Mouse (Mus musculus) ovary, postnatal 14 days (tissue): Measurements from ENCODE around the gene Gm20696.

ENCODE experiments used
- DNase-seq: peaks from one replicate; pipeline ENCODE4 v3.0.0; 2022; ENCODE audit warnings: low spot score

Gene Gm20696

DNA sequence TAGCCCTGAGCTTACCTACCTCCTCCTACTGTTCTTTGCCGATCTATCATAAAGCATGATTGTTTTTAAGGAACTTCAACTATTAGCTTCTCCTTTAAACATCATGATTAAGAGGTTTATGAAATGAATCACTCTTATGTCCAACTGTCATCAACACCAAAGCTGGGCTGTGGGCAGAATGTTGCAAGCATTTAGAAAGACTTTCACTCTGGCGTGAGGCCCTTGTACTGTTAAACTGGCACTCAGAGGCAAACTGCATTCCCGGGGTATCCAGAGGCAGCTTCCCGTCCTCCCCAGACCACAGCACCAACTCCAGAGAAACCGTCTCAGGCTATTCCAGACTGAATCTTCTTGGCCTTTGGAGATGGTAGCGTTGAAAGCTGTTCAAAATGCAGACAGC is 230.2 kb downstream of the Gm20696 start:
- no peak for DNase-seq

GRCm38 (mm10) chr6:99435140-99435539 is 231.5 kb downstream of the Gm20696 start:
- no peak for DNase-seq

DNA sequence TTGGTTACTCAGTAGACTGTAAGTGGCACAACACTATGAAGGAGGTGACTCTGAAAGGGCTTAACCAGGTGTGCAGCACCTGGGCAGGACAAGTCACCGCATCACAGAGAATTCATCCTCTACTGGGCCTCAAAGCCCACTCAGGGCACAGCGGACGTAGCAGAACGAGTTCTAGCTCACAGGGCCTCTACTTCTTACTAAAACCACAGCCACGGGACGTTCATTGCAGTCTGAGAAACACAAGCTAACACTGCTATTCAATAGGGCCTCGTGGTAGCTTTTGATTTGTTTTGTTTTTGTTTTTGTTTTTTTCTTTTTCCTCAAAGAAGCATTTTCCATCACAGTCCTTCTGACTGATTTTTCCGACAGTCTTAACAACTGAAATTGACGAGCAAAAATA is 233.6 kb downstream of the Gm20696 start:
- DNase-seq: no peak

GRCm38 (mm10) chr6:99431941-99432340 is 234.7 kb downstream of the Gm20696 start:
- no peak for DNase-seq

DNA sequence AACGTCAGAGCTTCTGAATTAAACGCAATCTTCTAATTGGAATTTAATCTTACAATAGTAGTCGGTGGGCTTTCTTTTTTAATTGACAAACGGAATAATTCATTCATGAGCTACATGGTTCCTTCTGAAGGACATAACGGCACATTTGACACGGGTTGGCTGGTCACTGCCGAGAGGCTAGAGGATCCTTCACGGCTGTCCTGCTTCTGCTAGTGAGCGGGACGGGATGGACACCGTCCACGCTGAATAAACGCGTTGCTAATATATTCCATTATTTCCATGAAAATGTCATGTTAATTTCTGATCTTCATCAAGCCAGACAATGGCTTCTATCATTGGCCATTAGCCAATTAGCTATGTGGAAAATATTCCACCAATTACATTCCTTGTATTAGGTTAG is 236.0 kb downstream of the Gm20696 start:
- no peak for DNase-seq

GRCm38 (mm10) chr6:99429378-99430131 is 237.0 kb downstream of the Gm20696 start:
- no peak for DNase-seq

DNA sequence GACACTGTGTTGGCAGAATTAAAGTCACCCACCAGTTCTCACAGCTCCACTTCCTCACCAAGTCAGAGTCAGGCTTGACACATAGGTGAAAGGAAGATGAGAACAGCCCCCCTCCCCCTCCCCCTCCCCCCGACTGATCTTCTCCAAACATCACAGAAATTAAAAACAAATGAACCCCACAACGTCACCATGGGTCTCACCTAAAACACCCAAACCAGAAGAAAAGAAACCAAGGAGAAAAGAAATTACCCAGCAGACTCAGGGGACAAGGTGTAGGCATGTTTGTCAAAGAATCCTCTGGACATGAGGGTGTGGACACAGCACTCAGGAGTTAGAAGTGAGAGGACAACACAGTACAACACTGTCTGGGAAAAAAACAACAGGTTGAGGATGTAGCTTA is 237.6 kb downstream of the Gm20696 start:
- no peak for DNase-seq

GRCm38 (mm10) chr6:99427301-99427700 is 239.3 kb downstream of the Gm20696 start:
- DNase-seq: no peak

DNA sequence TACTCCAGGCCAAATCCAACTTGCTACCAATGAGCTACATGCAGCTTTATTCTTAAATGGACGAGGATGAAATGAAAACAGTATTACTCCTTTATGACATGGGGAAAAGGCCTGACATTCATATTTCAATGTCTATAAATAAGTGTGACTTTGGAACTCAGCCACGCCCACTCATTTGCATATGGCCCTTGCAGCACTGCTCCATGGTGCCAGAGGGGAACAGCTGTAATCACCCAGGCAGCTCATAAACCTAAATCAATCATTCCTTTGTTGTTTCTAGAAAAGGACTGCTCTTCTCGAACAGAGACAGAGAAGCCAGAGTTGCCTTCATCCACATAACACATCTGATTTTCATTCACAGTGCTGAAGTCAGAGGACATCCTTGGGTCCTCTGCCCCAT is 241.6 kb downstream of the Gm20696 start:
- DNase-seq: no peak

- no peak for DNase-seq
These were observed 245.9 kb downstream of the Gm20696 start for GRCm38 (mm10) chr6:99420666-99421065.

DNA sequence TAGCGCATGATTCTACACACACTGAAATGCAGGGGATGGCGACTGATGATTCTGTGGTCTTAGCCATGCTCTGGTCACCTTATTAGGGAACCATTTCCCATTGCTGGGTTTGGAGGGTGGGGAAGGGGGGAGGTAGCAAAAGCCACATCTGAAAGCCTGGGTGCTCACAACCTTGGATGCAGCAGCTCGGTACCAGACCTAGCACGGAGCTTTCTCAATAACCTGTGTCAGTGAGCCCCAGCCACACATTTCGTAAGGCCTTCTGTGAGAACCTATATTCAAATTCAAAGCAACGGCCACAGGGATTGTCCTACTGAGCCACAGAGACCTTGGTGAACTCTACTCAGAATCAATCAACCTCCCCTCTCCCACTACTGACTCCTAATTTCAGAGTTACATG is 254.0 kb downstream of the Gm20696 start:
- no peak for DNase-seq

DNA sequence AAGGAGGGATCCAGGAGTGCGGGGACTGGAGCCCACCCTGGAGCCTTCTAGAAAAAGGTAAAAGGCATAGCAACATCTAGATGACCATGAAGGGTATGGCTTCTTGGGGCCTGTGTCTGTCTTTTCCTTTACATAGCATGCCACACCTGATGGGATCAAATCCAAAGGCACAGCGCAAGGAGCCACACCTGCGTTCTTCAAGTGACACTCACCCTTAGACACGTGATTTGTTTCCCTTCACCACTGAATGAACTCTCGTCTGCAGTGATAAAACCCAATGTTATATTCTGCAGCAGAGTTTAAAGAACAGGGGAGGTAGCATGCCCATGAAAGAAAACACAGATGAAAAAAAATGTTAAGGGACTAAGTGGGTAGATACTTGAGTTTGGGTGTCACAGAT is 257.0 kb downstream of the Gm20696 start:
- DNase-seq: no peak

DNA sequence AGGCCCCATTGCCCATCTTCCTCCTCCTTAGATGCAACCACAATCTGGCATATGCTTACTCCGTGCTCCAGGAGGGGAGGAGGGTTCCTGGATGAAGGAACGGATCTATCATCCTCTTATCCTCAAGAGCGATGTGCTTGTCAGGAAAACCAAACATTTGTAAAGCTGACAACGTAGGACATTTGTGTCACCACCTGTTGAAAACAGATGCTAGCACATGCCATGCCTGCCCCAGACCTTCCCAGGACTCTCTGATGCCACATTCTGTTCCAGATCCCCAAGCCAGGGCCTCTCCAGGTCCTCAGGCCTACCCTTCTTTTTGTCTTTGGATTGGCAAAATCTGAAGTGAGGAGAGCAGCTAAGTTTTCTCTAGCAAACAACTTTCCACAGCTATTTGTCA is 257.7 kb downstream of the Gm20696 start:
- DNase-seq: no peak

- DNase-seq: no peak
These were observed 262.7 kb downstream of the Gm20696 start for GRCm38 (mm10) chr6:99403755-99404390.

- no peak for DNase-seq
These were observed 263.7 kb downstream of the Gm20696 start for GRCm38 (mm10) chr6:99402941-99403340.

DNA sequence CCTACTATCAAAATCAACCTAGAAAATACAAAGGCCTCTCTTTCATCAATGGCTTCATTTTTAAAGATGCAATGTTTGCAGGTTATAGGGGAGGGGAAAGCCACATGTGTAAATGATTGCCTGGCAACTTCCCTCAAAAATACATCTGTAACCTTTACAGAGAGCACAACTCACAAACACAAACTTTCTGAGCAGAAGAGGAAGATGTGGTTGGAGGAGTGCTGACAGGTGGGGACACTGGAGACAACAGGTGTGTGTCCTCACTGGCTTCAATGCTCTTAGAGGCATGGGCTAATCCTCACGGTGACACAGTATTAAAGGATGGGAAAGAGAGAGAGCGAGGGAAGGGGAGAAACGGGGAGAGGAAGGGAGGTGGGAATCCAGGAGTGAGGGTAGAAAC is 264.2 kb downstream of the Gm20696 start:
- DNase-seq: no peak

DNA sequence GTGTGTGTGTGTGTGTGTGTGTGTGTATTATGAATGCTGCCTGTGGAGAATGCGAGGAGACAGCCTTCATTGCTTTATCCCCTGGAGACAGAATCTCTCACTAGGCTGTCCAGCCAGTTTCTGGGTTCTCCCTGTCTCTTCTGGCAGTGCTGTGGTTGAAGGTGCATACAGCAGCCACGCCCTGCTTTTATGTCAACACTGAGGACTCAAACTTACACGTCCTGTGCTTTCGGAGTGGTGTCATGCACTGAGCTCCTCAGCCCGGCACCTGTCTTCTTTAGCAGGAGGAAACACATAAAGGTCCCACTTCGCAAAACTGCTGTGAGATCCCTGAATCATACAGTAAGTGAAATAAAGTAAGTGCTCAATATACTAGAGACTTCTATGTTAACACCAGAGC is 264.8 kb downstream of the Gm20696 start:
- no peak for DNase-seq

DNA sequence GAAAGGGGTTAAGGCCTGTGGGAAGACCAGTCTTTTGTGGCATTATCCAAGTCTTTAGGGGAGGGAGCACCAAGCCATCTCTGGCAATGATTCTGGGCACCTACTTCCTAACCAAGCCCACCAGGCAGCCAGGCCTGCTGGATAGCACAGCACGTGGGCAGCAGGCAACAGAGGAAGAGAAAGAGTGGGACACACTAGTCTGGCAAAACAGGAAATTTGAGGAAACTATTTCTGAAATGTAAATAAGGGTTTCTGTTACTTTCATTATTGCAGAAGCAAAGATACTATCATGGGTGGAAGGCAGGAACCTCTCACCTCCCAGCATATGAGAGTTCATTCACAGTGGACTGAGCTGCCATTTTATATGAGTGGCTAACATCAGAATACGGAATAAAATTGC is 265.4 kb downstream of the Gm20696 start:
- DNase-seq: no peak

GRCm38 (mm10) chr6:99395745-99396144 is 270.9 kb downstream of the Gm20696 start:
- no peak for DNase-seq

GRCm38 (mm10) chr6:99394801-99395200 is 271.8 kb downstream of the Gm20696 start:
- no peak for DNase-seq

GRCm38 (mm10) chr6:99392484-99392883 is 274.1 kb downstream of the Gm20696 start:
- no peak for DNase-seq

DNA sequence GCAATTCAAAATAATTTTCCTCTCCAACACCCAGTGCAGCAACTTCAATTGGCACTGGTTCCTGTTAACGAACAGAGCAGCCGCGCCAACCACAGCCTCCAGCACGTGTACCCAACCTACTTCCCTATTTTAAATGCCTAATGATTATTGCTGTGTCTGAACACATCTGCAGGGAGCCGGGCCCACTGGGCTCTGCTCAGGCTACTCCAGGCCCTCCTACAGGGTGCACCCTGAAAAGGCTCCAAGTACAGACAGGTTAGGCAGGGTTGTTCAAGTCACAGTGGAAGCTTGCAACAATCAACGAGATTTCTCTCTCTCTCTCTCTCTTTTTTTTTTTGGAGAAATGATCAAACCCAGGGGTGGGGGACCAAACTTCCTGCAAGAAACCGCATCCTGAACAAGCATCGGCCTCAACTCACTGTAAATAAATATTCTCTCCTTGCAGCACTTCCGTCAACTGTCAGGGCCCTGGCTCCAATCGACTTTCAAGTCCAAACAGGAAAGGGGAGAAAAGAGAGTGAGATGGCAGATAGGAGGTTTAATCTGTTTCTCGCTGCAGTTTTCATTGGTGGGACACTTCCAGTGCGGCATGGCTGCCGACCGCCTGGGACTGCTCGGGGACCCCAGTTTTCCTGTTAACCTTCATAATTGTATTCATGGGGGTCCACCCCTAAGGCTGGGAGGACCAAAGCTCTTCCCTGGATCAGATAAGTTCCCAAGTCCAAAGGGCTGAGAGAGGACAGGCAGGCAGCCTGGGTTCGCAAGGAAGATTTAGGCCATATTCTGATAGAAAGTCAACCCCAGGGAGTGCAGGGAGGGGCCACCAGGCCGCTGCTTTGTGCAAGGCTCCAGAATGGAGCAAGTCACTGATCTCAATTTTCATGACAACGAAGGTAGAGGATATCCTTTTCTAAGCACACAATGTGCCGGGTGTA is 277.6 kb downstream of the Gm20696 start:
- DNase-seq: no peak

DNA sequence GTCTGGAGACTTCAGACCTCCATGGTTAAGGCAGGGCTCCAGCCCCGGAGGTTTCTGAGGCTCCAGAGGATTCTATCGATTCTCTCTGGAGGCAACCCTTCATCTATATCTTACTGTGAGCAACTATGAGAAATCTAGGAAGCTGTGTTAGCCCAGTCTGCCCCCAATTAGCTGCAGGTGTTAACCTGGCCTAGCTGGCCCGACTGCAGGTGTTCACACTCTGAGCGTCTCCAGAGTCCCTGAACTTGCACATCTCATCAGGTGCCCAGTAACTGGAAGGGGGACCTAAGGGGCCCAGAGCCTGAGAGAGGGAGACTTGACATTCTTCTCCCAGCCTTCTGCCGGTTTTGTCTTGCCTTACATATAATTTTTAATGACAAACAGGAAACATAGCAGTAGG is 278.6 kb downstream of the Gm20696 start:
- DNase-seq: no peak
